Mouse (Mus musculus) layer of hippocampus, postnatal 36 days (tissue): Measurements from ENCODE around the gene Gm10358. TPM values are rescaled to one million over a fixed set of nuclear protein-coding genes. Genes with fewer than 3 reads are reported as not detected.
"Not testable (repeated sequence)": the region's sequence is repeated elsewhere in the genome, so short reads cannot be mapped to it uniquely, and the experiment has no call there.

Source experiments
- DNase-seq, 2 experiments: peaks; one replicate each; pipeline ENCODE4 v3.0.0; 2022
- total RNA-seq, 2 experiments: library from RNA; stranded (reverse); gene quantifications; 2 replicates each; pipeline ENCODE4 v1.2.3; 2021

Gene Gm10358
- under 1 TPM in 1 of 2 experiments, not detected in 1; 0.62 TPM for total RNA-seq

DNA sequence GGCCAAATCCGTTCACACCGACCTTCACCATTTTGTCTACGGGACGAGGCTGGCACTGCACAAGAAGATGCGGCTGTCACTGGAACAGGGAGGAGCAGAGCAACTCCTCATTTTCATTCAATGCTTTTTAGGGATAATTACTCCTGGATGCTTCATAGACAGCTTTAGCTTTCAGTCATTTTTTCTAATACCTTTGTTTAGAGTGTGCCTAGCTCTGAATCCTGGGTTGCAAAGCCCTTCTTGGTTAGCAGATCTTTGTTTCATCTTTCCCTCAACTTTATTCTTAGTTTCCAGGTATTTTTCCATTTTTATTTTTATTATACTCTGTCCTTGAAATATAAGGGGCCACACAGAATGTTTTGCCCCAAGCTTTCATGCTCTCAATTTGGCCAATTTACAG, at the start of gene Gm10358:
Gm10358 (minus strand) TSS at position 101 of the 400 bp plus-strand sequence.
- DNase-seq: no peak

DNA sequence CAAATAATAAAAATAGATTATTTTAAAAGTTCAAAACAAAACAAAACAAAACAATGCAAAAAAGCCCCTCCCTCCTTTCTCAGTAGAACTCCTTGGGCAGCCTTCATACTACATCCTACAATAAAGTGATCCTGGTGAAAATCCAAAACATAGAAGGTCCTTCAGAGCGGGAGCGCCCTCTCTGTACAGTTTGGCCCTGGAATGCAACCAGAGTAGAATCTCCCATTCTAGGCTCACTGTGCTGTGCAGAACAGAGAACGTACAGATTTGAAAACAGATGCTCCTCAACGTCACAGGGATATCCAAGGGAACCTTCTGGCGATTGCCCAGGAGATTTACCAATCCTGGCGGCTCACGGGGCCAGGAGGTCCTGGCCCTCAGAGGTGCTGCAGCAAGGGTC, 42.0 kb upstream of the Gm10358 start, which contains the start of gene Iqcm:
Iqcm (plus strand) TSS at position 301 of the 400 bp plus-strand sequence.
- DNase-seq: no peak

DNA sequence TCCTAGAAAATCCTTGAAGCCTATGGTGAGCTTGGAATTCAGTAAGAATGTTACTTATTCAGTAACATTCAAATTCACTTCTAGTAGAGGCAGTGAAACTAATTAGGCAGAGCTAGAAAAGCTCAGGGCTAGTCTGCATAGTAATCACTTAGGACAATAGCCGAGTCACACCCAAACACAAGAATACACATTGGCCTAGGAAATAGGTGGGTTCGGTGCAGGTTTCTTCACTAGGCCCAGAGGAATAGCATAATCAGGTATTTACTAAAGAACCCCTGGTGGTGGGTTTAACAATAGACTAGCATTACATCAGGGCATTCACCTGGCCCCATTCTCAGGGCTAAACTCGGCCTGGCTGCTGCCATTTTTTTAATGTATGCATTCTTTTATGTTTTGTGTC, 9.3 kb upstream of the Gm10358 start:
- not testable (repeated sequence) for DNase-seq

DNA sequence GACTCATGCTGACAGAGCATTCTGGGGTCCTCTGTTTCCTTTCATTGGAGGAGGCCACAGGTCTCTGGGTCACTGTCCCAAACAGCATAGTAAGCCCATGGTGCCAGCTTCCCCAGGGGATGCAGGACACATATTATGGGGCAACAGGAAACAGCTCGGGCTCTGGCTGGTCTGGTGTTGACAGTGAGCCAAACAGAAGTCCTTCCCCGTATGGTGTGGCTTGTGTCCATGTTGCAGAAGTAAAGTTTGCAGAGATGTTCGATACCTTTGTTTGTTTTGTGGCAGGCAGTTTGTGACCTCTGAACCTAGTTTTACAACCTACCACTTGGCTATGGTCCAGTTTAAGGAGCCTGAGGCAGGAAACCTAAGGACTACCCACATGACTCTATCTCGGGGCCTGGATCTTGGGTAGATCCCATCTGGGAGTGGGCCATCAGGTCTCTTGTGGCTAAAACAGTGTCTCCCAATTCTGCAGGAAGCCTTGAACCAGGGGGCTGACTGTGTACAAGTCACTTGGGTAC, 21.6 kb downstream of the Gm10358 start:
- DNase-seq: no peak

DNA sequence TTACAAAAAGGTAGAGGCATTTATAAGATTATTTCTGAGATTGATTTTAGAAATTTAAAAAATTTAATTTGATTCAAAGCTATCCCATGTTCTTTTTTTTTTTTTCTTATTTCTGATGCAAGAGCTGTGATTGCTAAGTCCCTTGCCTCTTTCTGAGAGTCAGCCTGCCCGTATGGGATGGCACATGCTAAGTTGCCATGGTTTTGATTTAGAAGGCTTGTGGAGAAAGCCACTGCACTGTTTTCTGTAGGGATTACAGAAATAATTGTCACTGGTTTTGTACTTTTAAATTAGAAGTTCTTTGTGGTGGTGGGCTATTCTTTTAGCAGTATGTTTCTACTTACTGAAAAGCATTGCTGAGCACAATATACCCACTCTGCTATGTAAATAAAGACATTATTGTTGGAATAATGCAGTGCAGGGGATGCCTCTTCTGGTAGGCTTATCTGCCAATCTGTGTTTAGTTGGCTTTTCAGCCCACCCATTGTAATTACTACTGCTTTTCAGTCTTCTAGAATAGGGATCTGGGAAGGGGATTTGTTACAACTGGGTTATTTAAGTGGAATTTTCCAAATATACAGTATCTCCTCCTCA, 30.8 kb downstream of the Gm10358 start:
- DNase-seq: no peak

DNA sequence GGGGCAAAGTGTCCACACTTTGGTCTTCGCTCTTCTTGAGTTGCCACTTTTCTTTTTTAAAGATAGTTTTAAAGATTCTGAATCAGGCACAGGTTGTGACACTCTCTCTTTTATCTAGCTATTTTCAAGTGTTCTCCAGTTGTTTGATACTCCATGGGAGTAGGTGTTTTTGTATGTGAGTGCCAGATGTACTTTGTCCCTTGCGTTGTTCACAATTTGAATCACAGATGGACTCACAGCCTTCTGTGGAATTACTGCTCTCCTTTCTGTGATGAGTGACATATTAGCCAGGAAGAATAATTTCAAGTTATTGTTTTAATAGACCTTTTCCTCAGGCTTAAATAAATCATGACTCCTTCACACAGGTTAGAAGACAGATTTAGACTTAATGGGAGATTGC, 34.4 kb downstream of the Gm10358 start:
- no peak for DNase-seq

Other genes starting within 250 kb of the Gm10358 start
- 10 to 100 TPM; 65.5 to 79.8 TPM for gene Rasd2, start 192.6 kb downstream of the Gm10358 start, total RNA-seq
- under 1 TPM; 0.27 to 0.58 TPM for gene Iqcm, start 42.1 kb upstream of the Gm10358 start, total RNA-seq